Mouse (Mus musculus) ovary, postnatal 36 days (tissue): ENCODE data around the gene Gm42906.
A peak's percentile ranks its signal among the peaks of the same experiment; 100 is the strongest.

Source experiments
- DNase-seq: peaks from one replicate; pipeline ENCODE4 v3.0.0; 2022; ENCODE audit warnings: low spot score, mixed read lengths

Gm42906 gene

GRCm38 (mm10) chr5:151233400-151234031 lies 194.4 kb downstream of the Gm42906 start, which contains the start of gene Stard13:
Gene Stard13 (minus strand): TSS chr5:151233836.
- DNase-seq: peak; percentile 44

- DNase-seq: no peak
These were observed 195.2 kb downstream of the Gm42906 start for GRCm38 (mm10) chr5:151232576-151233299.

- DNase-seq: no peak
These were observed 196.1 kb downstream of the Gm42906 start for GRCm38 (mm10) chr5:151231861-151232260.

- DNase-seq: no peak
These were observed 196.6 kb downstream of the Gm42906 start for GRCm38 (mm10) chr5:151231411-151231810.

GRCm38 (mm10) chr5:151230427-151230826 lies 197.5 kb downstream of the Gm42906 start:
- no peak for DNase-seq

GRCm38 (mm10) chr5:151228367-151229005 lies 199.5 kb downstream of the Gm42906 start:
- DNase-seq: no peak

GRCm38 (mm10) chr5:151223696-151224366 lies 204.1 kb downstream of the Gm42906 start:
- no peak for DNase-seq

GRCm38 (mm10) chr5:151222791-151223190 lies 205.2 kb downstream of the Gm42906 start:
- DNase-seq: no peak

GRCm38 (mm10) chr5:151218689-151219115 lies 209.3 kb downstream of the Gm42906 start:
- no peak for DNase-seq

- no peak for DNase-seq
These were observed 214.9 kb downstream of the Gm42906 start for GRCm38 (mm10) chr5:151213097-151213496.

GRCm38 (mm10) chr5:151210869-151211268 lies 217.1 kb downstream of the Gm42906 start:
- no peak for DNase-seq

- no peak for DNase-seq
These were observed 217.9 kb downstream of the Gm42906 start for GRCm38 (mm10) chr5:151210060-151210459.

- no peak for DNase-seq
These were observed 222.9 kb downstream of the Gm42906 start for GRCm38 (mm10) chr5:151205017-151205416.

GRCm38 (mm10) chr5:151202925-151203324 lies 225.0 kb downstream of the Gm42906 start:
- DNase-seq: no peak

- DNase-seq: no peak
These were observed 226.7 kb downstream of the Gm42906 start for GRCm38 (mm10) chr5:151201220-151201619.

- no peak for DNase-seq
These were observed 228.7 kb downstream of the Gm42906 start for GRCm38 (mm10) chr5:151199235-151199634.

- DNase-seq: no peak
These were observed 231.2 kb downstream of the Gm42906 start for GRCm38 (mm10) chr5:151196603-151197272.

- no peak for DNase-seq
These were observed 234.0 kb downstream of the Gm42906 start for GRCm38 (mm10) chr5:151193885-151194520.

- no peak for DNase-seq
These were observed 235.7 kb downstream of the Gm42906 start for GRCm38 (mm10) chr5:151192266-151192665.

GRCm38 (mm10) chr5:151190764-151191163 lies 237.2 kb downstream of the Gm42906 start:
- DNase-seq: no peak

GRCm38 (mm10) chr5:151189789-151190378 lies 238.1 kb downstream of the Gm42906 start:
- peak; percentile 64 for DNase-seq
